Mouse (Mus musculus) limb, embryonic 14.5 days (tissue): ENCODE data around the gene C8g. TPM values are rescaled to one million over a fixed set of nuclear protein-coding genes. Genes with fewer than 3 reads are reported as not detected.

ENCODE experiments used
- ATAC-seq: fragments of 200-750 bp; cut with Nextera tagmentation; 2 replicates; pipeline ENCODE4 v1.8.0; 2017; ENCODE audit warnings: low read depth, moderate number of reproducible peaks, moderate TSS enrichment; ENCODE audit not compliant: low FRiP score
- DNase-seq: peaks from one replicate; pipeline ENCODE4 v3.0.0-alpha.2; 2015; ENCODE audit warnings: low spot score
- H3K27ac ChIP-seq: fragments of 300-500 bp; sonication (generic); replicated peaks from 2 replicates; pipeline ENCODE4 v1.5.1; 2014; ENCODE audit warnings: low read depth, mild to moderate bottlenecking, low read length, moderate library complexity, mixed read lengths
- H3K27me3 ChIP-seq: fragments of 300-500 bp; sonication (generic); 2 replicates; pipeline ENCODE4 v1.6.1; 2014; ENCODE audit warnings: low read length, mixed read lengths; ENCODE audit not compliant: control insufficient read depth, insufficient read depth
- H3K36me3 ChIP-seq: fragments of 300-500 bp; sonication (generic); 2 replicates; pipeline ENCODE4 v1.6.1; 2014; ENCODE audit warnings: mild to moderate bottlenecking, low read length, moderate library complexity, mixed read lengths; ENCODE audit not compliant: control insufficient read depth, insufficient read depth
- H3K4me1 ChIP-seq: fragments of 300-500 bp; sonication (generic); 2 replicates; pipeline ENCODE4 v1.6.1; 2014; ENCODE audit warnings: antibody characterized with exemption, low read length, mixed read lengths; ENCODE audit not compliant: control insufficient read depth, insufficient read depth
- H3K4me2 ChIP-seq: fragments of 300-500 bp; sonication (generic); replicated peaks from 2 replicates; pipeline ENCODE4 v1.6.1; 2014; ENCODE audit warnings: low read depth, mild to moderate bottlenecking, low read length, moderate library complexity; ENCODE audit not compliant: severe bottlenecking
- H3K4me3 ChIP-seq: fragments of 300-500 bp; sonication (generic); replicated peaks from 2 replicates; pipeline ENCODE4 v1.5.1; 2014; ENCODE audit warnings: low read length
- H3K9ac ChIP-seq: fragments of 300-500 bp; sonication (generic); 2 replicates; pipeline ENCODE4 v1.6.1; 2014; ENCODE audit warnings: mild to moderate bottlenecking, low read depth, low read length, moderate library complexity; ENCODE audit not compliant: severe bottlenecking
- H3K9me3 ChIP-seq: fragments of 300-500 bp; sonication (generic); 2 replicates; pipeline ENCODE4 v1.6.1; 2016; ENCODE audit warnings: low read length; ENCODE audit not compliant: control insufficient read depth
- POLR2A ChIP-seq: fragments of 200-500 bp; IDR thresholded peaks from 2 replicates; pipeline ENCODE4 v1.8.0; 2012; ENCODE audit warnings: inconsistent platforms, mild to moderate bottlenecking, moderate library complexity, borderline replicate concordance; ENCODE audit not compliant: insufficient read depth, insufficient read length; ENCODE audit errors: extremely low read depth
- WGBS: fragments of 180-500 bp; shearing (Covaris S2); extraction: QIAGEN DNeasy Blood & Tissue Kit; methylation state at CpG from one replicate; pipeline ENCODE4 v1.1.7; 2014; 5-methylcytosine and 5-hydroxymethylcytosine counted together
- polyA plus RNA-seq, 2 experiments: library from polyadenylated mRNA; depleted of rRNA in 1 of 2; stranded (reverse) in 1 of 2; unstranded in 1 of 2; fragments of >200 nt; fragmentation: Nextera tagmentation in 1 of 2; extraction: Ambion mirVana in 1 of 2; gene quantifications; 2 replicates each; pipeline versions ENCODE4 v1.2.1 to v1.2.3; 2012 to 2014

The C8g gene
- polyA plus RNA-seq, 2 experiments, result 4.2 to 4.4 TPM

- Histone ChIP-seq H3K4me1 (peaks cover 8% of the 10 kb centered on the region), H3K4me2 (no peak overlapping the region), H3K9me3 (no peaks in the 10 kb centered on the region), H3K36me3 (peaks cover 39% of the 10 kb centered on the region), H3K9ac (no peak overlapping the region), H3K27ac (no peak overlapping the region), H3K27me3 (no peaks in the 10 kb centered on the region), H3K4me3 (no peak overlapping the region)
- ATAC-seq (no peak), DNase-seq (no peak)
- TF ChIP-seq POLR2A, result no peak
- WGBS, result 100% methylated on average over 4 of the region's 4 CpGs
These were observed 4.3 kb upstream of the C8g start for GRCm38 (mm10) chr2:25505860-25506259.

- H3K27ac ChIP-seq, result no peak overlapping the region
- H3K4me1 ChIP-seq, result peaks cover 8% of the 10 kb centered on the region
- no peak overlapping the region for H3K4me2 ChIP-seq
- H3K9me3 ChIP-seq, result no peaks in the 10 kb centered on the region
- no peak overlapping the region for H3K9ac ChIP-seq
- ATAC-seq (no peak), DNase-seq (no peak)
- no peaks in the 10 kb centered on the region for H3K27me3 ChIP-seq
- peaks cover 39% of the 10 kb centered on the region for H3K36me3 ChIP-seq
- 82% methylated on average over 1 of the region's 1 CpGs for WGBS
- TF ChIP-seq POLR2A, result no peak
- no peak overlapping the region for H3K4me3 ChIP-seq
These were observed 3.5 kb upstream of the C8g start for GRCm38 (mm10) chr2:25505000-25505399.

GRCm38 (mm10) chr2:25504538-25504937 lies 3.0 kb upstream of the C8g start:
- DNase-seq (no peak), ATAC-seq (no peak)
- no peak overlapping the region for H3K27ac ChIP-seq
- WGBS, result 93% methylated on average over 19 of the region's 19 CpGs
- H3K27me3 ChIP-seq, result no peaks in the 10 kb centered on the region
- H3K4me1 ChIP-seq, result peaks cover 8% of the 10 kb centered on the region
- no peak overlapping the region for H3K4me3 ChIP-seq
- H3K36me3 ChIP-seq, result peaks cover 39% of the 10 kb centered on the region
- no peak for TF ChIP-seq POLR2A
- no peak overlapping the region for H3K9ac ChIP-seq
- no peaks in the 10 kb centered on the region for H3K9me3 ChIP-seq
- H3K4me2 ChIP-seq, result no peak overlapping the region

GRCm38 (mm10) chr2:25502726-25503125 lies 1.2 kb upstream of the C8g start:
- no peak overlapping the region for H3K4me3 ChIP-seq
- DNase-seq (no peak), ATAC-seq (no peak)
- TF ChIP-seq POLR2A, result no peak
- H3K36me3 ChIP-seq, result peaks cover 39% of the 10 kb centered on the region
- no peak overlapping the region for H3K27ac ChIP-seq
- WGBS, result 80% methylated on average over 3 of the region's 3 CpGs
- no peaks in the 10 kb centered on the region for H3K27me3 ChIP-seq
- no peak overlapping the region for H3K9ac ChIP-seq
- no peaks in the 10 kb centered on the region for H3K9me3 ChIP-seq
- no peak overlapping the region for H3K4me2 ChIP-seq
- H3K4me1 ChIP-seq, result peaks cover 8% of the 10 kb centered on the region

- Histone ChIP-seq H3K4me2 (peak within 1 kb of the TSS; percentile 95), H3K9ac (peak within 1 kb of the TSS; percentile 96), H3K4me1 (peaks cover 8% of the 10 kb centered on the region), H3K36me3 (peaks cover 33% of the 10 kb centered on the region), H3K9me3 (no peaks in the 10 kb centered on the region), H3K27me3 (no peaks in the 10 kb centered on the region), H3K4me3 (peak within 1 kb of the TSS; percentile 93), H3K27ac (peak within 1 kb of the TSS; percentile 75)
- peak; percentile 94 for ATAC-seq
- 2% methylated on average over 32 of the region's 44 CpGs for WGBS
- DNase-seq, result peak; percentile 98
- TF ChIP-seq POLR2A, result peak; percentile 96
These were observed 728 bp downstream of the C8g start, which contains the start of gene Fbxw5 for GRCm38 (mm10) chr2:25500576-25501405. Fbxw5 (plus strand) TSS chr2:25500750.
